Comparison of ENCODE assay signal across 30 mouse cellular contexts in genomic region chr4:87957198-87957597, GRCm38 (mm10).
A peak's percentile ranks its signal among the peaks of the same experiment; 100 is the strongest.
DNase-seq lines count a peak whose midpoint lies in the region; ATAC-seq and TF ChIP-seq lines count a peak whose summit lies in the region.
"Had no signal": no experiment of that assay in that cellular context is flagged by ENCODE, and none has a peak within 500 bp of the region (broad histone marks: within the 10 kb centered on the region; RNA-seq: fewer than 3 reads in every experiment).

No protein-coding gene starts in this region.

- 0 out of 2 replicates have a peak overlapping the region, but pooled peaks have one; percentile 4 for H3K4me2 ChIP-seq in intestine, embryonic 15.5 days (replicated peaks)
- H3K4me2 ChIP-seq in intestine, postnatal 0 days (replicated peaks; ENCODE audit: low read depth), result no peak overlapping the region
- H3K4me2 ChIP-seq in intestine, embryonic 16.5 days (ENCODE audit: low read depth, low read length), result no peak overlapping the region
- H3K4me2 ChIP-seq: embryonic facial prominence, embryonic 13.5 days; forebrain, embryonic 12.5 days; forebrain, embryonic 15.5 days; heart, embryonic 13.5 days; hindbrain, embryonic 14.5 days had no signal

- H3K36me3 ChIP-seq in intestine, embryonic 15.5 days, result no peaks in the 10 kb centered on the region
- H3K36me3 ChIP-seq in intestine, postnatal 0 days (ENCODE audit: control insufficient read depth, insufficient read depth), result no peaks in the 10 kb centered on the region
- H3K36me3 ChIP-seq in intestine, embryonic 16.5 days (ENCODE audit: control insufficient read depth, insufficient read depth, low read length), result no peaks in the 10 kb centered on the region
- H3K36me3 ChIP-seq: embryonic facial prominence, embryonic 10.5 days; embryonic facial prominence, embryonic 13.5 days; forebrain, embryonic 12.5 days; forebrain, embryonic 15.5 days; heart, embryonic 10.5 days; heart, embryonic 13.5 days had no signal

- peak; percentile 53; the same call in 1 of the 2 replicates for ATAC-seq in intestine, embryonic 15.5 days
- no peak for ATAC-seq in intestine, postnatal 0 days
- peak; percentile 58 for ATAC-seq in common myeloid progenitor, adult 5-6 weeks (replicated peaks; ENCODE audit: low read depth, poor library complexity, severe bottlenecking)
- peak; percentile 50 for ATAC-seq in intestine, embryonic 16.5 days
- ATAC-seq in megakaryocyte-erythroid progenitor cell, adult 5-6 weeks (replicated peaks; ENCODE audit: low FRiP score, low TSS enrichment, poor library complexity, severe bottlenecking), result 0 out of 2 replicates have a peak, but pooled peaks have one; percentile 27
- ATAC-seq: forebrain, embryonic 15.5 days; hindbrain, postnatal 0 days; Patski had no signal

- WGBS in intestine, embryonic 15.5 days, result 79% methylated on average over 3 of the region's 3 CpGs
- WGBS in intestine, postnatal 0 days, result 64% methylated on average over 3 of the region's 3 CpGs
- WGBS in intestine, embryonic 16.5 days, result 78% methylated on average over 3 of the region's 3 CpGs

- H3K27ac ChIP-seq in intestine, embryonic 15.5 days, result no peak overlapping the region; the same call in 1 of the 2 replicates
- H3K27ac ChIP-seq in intestine, postnatal 0 days (ENCODE audit: low read depth, low read length), result no peak overlapping the region
- no peak overlapping the region for H3K27ac ChIP-seq in intestine, embryonic 16.5 days (ENCODE audit: low read length)
- H3K27ac ChIP-seq: embryonic facial prominence, embryonic 10.5 days; embryonic facial prominence, embryonic 13.5 days; forebrain, embryonic 12.5 days; forebrain, embryonic 15.5 days; heart, embryonic 10.5 days; heart, embryonic 13.5 days; hindbrain, embryonic 14.5 days; hindbrain, postnatal 0 days had no signal

- no peak overlapping the region for H3K9ac ChIP-seq in intestine, embryonic 15.5 days
- H3K9ac ChIP-seq in intestine, postnatal 0 days (ENCODE audit: low read depth, low read length), result no peak overlapping the region
- H3K9ac ChIP-seq in intestine, embryonic 16.5 days (ENCODE audit: low read depth, low read length), result no peak overlapping the region
- H3K9ac ChIP-seq: embryonic facial prominence, embryonic 13.5 days; forebrain, embryonic 12.5 days; forebrain, embryonic 15.5 days; heart, embryonic 13.5 days; hindbrain, embryonic 14.5 days had no signal

- H3K9me3 ChIP-seq in intestine, embryonic 15.5 days, result no peaks in the 10 kb centered on the region
- no peaks in the 10 kb centered on the region for H3K9me3 ChIP-seq in intestine, postnatal 0 days (ENCODE audit: control insufficient read depth)
- no peaks in the 10 kb centered on the region for H3K9me3 ChIP-seq in intestine, embryonic 16.5 days (ENCODE audit: control insufficient read depth, low read length)
- H3K9me3 ChIP-seq: embryonic facial prominence, embryonic 10.5 days; embryonic facial prominence, embryonic 13.5 days; forebrain, embryonic 12.5 days; forebrain, embryonic 15.5 days; G1E; heart, embryonic 10.5 days; heart, embryonic 13.5 days had no signal

- H3K4me3 ChIP-seq in intestine, embryonic 15.5 days (replicated peaks), result no peak overlapping the region
- H3K4me3 ChIP-seq in intestine, postnatal 0 days (ENCODE audit: low read depth, low read length), result no peak overlapping the region
- H3K4me3 ChIP-seq in intestine, embryonic 16.5 days (ENCODE audit: low read length), result no peak overlapping the region
- H3K4me3 ChIP-seq: embryonic facial prominence, embryonic 10.5 days; embryonic facial prominence, embryonic 13.5 days; erythroblast, embryonic 14.5 days; forebrain, embryonic 12.5 days; forebrain, embryonic 15.5 days; heart, embryonic 10.5 days; heart, embryonic 13.5 days had no signal

- DNase-seq in ovary, postnatal 14 days (ENCODE audit: low spot score), result no peak
- no peak for DNase-seq in natural killer cell, adult 2 months (ENCODE audit: low spot score in 2 of 2)
- DNase-seq: adrenal gland, postnatal 10 days; adrenal gland, postnatal 36 days; B cell, adult 2 months; cerebellum, adult 18-20 months; cerebellum, adult 9-10 months; cerebellum, postnatal 14 days; embryo, embryonic 11 days; gastrocnemius, postnatal 36 days; heart, adult 18-20 months; heart, postnatal 14 days; heart, postnatal 4 days had no signal

- no peak for TF ChIP-seq CTCF in intestine, postnatal 0 days (IDR thresholded peaks at IDR 0.05; ENCODE audit: low read depth)

- no peaks in the 10 kb centered on the region for H3K27me3 ChIP-seq in intestine, embryonic 15.5 days (replicated peaks)
- no peaks in the 10 kb centered on the region for H3K27me3 ChIP-seq in intestine, postnatal 0 days (replicated peaks; ENCODE audit: control insufficient read depth, insufficient read depth, low read length)
- no peaks in the 10 kb centered on the region for H3K27me3 ChIP-seq in intestine, embryonic 16.5 days (replicated peaks; ENCODE audit: control insufficient read depth, insufficient read depth, low read length)
- H3K27me3 ChIP-seq: CH12.LX; embryonic facial prominence, embryonic 13.5 days; forebrain, embryonic 12.5 days; forebrain, embryonic 15.5 days; heart, embryonic 13.5 days; Patski had no signal

- 0 out of 2 replicates have a peak, but pooled peaks cover 4% of the 10 kb centered on the region for H3K4me1 ChIP-seq in intestine, embryonic 15.5 days (replicated peaks)
- 0 out of 2 replicates have a peak, but pooled peaks cover 6% of the 10 kb centered on the region for H3K4me1 ChIP-seq in intestine, postnatal 0 days (replicated peaks; ENCODE audit: control insufficient read depth, insufficient read depth, low read length)
- H3K4me1 ChIP-seq in intestine, embryonic 16.5 days (ENCODE audit: control insufficient read depth, insufficient read depth, low read length), result 0 out of 2 replicates have a peak, but pooled peaks cover under 1% of the 10 kb centered on the region
